Mouse (Mus musculus): Measurements from ENCODE around the gene Epb41l4b. TPM values are rescaled to one million over a fixed set of nuclear protein-coding genes. Genes with fewer than 3 reads are reported as not detected.

Gene Epb41l4b
- polyA plus RNA-seq, 1 experiment = 37.4 TPM

GRCm38 (mm10) chr4:57083653-57084052 lies 59.6 kb downstream of the Epb41l4b start:
- H3K27me3 ChIP-seq (ENCODE audit: control insufficient read depth, insufficient read depth, low read length) = no peaks in the 10 kb centered on the region
- TF ChIP-seq POLR2A (IDR thresholded peaks at IDR 0.05; ENCODE audit: borderline replicate concordance, insufficient read depth, low read length) = no peak
- TF ChIP-seq CTCF (IDR thresholded peaks at IDR 0.05; ENCODE audit: borderline replicate concordance, insufficient read depth, low read depth, low read length) = no peak
- H3K4me3 ChIP-seq (replicated peaks; ENCODE audit: insufficient read depth, low read depth, low read length) = no peak overlapping the region
- no peak for DNase-seq
- WGBS = 80% methylated on average over 11 of the region's 11 CpGs
- no peak overlapping the region for H3K27ac ChIP-seq (ENCODE audit: insufficient read depth, low read length)
- H3K4me1 ChIP-seq (ENCODE audit: control insufficient read depth, insufficient read depth, low read length) = peaks cover 36% of the 10 kb centered on the region

- H3K27me3 ChIP-seq (ENCODE audit: control insufficient read depth, insufficient read depth, low read length) = no peaks in the 10 kb centered on the region
- DNase-seq = peak; percentile 22 to 36
- H3K27ac ChIP-seq (ENCODE audit: insufficient read depth, low read length) = no peak overlapping the region
- H3K4me3 ChIP-seq (replicated peaks; ENCODE audit: insufficient read depth, low read depth, low read length) = no peak overlapping the region
- TF ChIP-seq CTCF (IDR thresholded peaks at IDR 0.05; ENCODE audit: borderline replicate concordance, insufficient read depth, low read depth, low read length) (no peak), POLR2A (IDR thresholded peaks at IDR 0.05; ENCODE audit: borderline replicate concordance, insufficient read depth, low read length) (no peak)
- WGBS = 55% methylated on average over 10 of the region's 10 CpGs
- H3K4me1 ChIP-seq (ENCODE audit: control insufficient read depth, insufficient read depth, low read length) = peaks cover 36% of the 10 kb centered on the region
Measured at GRCm38 (mm10) chr4:57082775-57083428, 60.3 kb downstream of the Epb41l4b start.

- TF ChIP-seq POLR2A (IDR thresholded peaks at IDR 0.05; ENCODE audit: borderline replicate concordance, insufficient read depth, low read length) (no peak), CTCF (IDR thresholded peaks at IDR 0.05; ENCODE audit: borderline replicate concordance, insufficient read depth, low read depth, low read length) (no peak)
- H3K4me1 ChIP-seq (ENCODE audit: control insufficient read depth, insufficient read depth, low read length) = peaks cover 36% of the 10 kb centered on the region
- H3K4me3 ChIP-seq (replicated peaks; ENCODE audit: insufficient read depth, low read depth, low read length) = no peak overlapping the region
- H3K27me3 ChIP-seq (ENCODE audit: control insufficient read depth, insufficient read depth, low read length) = no peaks in the 10 kb centered on the region
- WGBS = 28% methylated on average over 7 of the region's 7 CpGs
- no peak for DNase-seq
- H3K27ac ChIP-seq (ENCODE audit: insufficient read depth, low read length) = peak overlapping the region; percentile 57; the same call in 1 of the 2 replicates
Measured at GRCm38 (mm10) chr4:57081463-57081862, 61.8 kb downstream of the Epb41l4b start.

GRCm38 (mm10) chr4:57073843-57074242 lies 69.4 kb downstream of the Epb41l4b start:
- no peaks in the 10 kb centered on the region for H3K4me1 ChIP-seq (ENCODE audit: control insufficient read depth, insufficient read depth, low read length)
- DNase-seq = no peak
- 81% methylated on average over 7 of the region's 7 CpGs for WGBS
- no peak overlapping the region for H3K27ac ChIP-seq (ENCODE audit: insufficient read depth, low read length)
- TF ChIP-seq CTCF (IDR thresholded peaks at IDR 0.05; ENCODE audit: borderline replicate concordance, insufficient read depth, low read depth, low read length) (no peak), POLR2A (IDR thresholded peaks at IDR 0.05; ENCODE audit: borderline replicate concordance, insufficient read depth, low read length) (no peak)
- no peak overlapping the region for H3K4me3 ChIP-seq (replicated peaks; ENCODE audit: insufficient read depth, low read depth, low read length)
- no peaks in the 10 kb centered on the region for H3K27me3 ChIP-seq (ENCODE audit: control insufficient read depth, insufficient read depth, low read length)

- Histone ChIP-seq H3K27ac (ENCODE audit: insufficient read depth, low read length) (no peak overlapping the region), H3K27me3 (ENCODE audit: control insufficient read depth, insufficient read depth, low read length) (no peaks in the 10 kb centered on the region), H3K4me3 (replicated peaks; ENCODE audit: insufficient read depth, low read depth, low read length) (no peak overlapping the region), H3K4me1 (ENCODE audit: control insufficient read depth, insufficient read depth, low read length) (no peaks in the 10 kb centered on the region)
- 92% methylated on average over 14 of the region's 14 CpGs for WGBS
- no peak for TF ChIP-seq POLR2A (IDR thresholded peaks at IDR 0.05; ENCODE audit: borderline replicate concordance, insufficient read depth, low read length)
- no peak for TF ChIP-seq CTCF (IDR thresholded peaks at IDR 0.05; ENCODE audit: borderline replicate concordance, insufficient read depth, low read depth, low read length)
- DNase-seq = no peak
Measured at GRCm38 (mm10) chr4:57073174-57073573, 70.1 kb downstream of the Epb41l4b start.

- DNase-seq = no peak
- Histone ChIP-seq H3K27me3 (ENCODE audit: control insufficient read depth, insufficient read depth, low read length) (no peaks in the 10 kb centered on the region), H3K27ac (ENCODE audit: insufficient read depth, low read length) (no peak overlapping the region), H3K4me1 (ENCODE audit: control insufficient read depth, insufficient read depth, low read length) (no peaks in the 10 kb centered on the region; the same call in 1 of the 2 replicates), H3K4me3 (replicated peaks; ENCODE audit: insufficient read depth, low read depth, low read length) (no peak overlapping the region)
- no peak for TF ChIP-seq POLR2A (IDR thresholded peaks at IDR 0.05; ENCODE audit: borderline replicate concordance, insufficient read depth, low read length)
- no peak for TF ChIP-seq CTCF (IDR thresholded peaks at IDR 0.05; ENCODE audit: borderline replicate concordance, insufficient read depth, low read depth, low read length)
- 81% methylated on average over 6 of the region's 6 CpGs for WGBS
Measured at GRCm38 (mm10) chr4:57070640-57071039, 72.6 kb downstream of the Epb41l4b start.

GRCm38 (mm10) chr4:57068397-57068796 lies 74.8 kb downstream of the Epb41l4b start:
- Histone ChIP-seq H3K4me1 (ENCODE audit: control insufficient read depth, insufficient read depth, low read length) (peaks cover 7% of the 10 kb centered on the region), H3K27me3 (ENCODE audit: control insufficient read depth, insufficient read depth, low read length) (no peaks in the 10 kb centered on the region), H3K4me3 (replicated peaks; ENCODE audit: insufficient read depth, low read depth, low read length) (no peak overlapping the region), H3K27ac (ENCODE audit: insufficient read depth, low read length) (no peak overlapping the region)
- no peak for TF ChIP-seq CTCF (IDR thresholded peaks at IDR 0.05; ENCODE audit: borderline replicate concordance, insufficient read depth, low read depth, low read length)
- no peak for TF ChIP-seq POLR2A (IDR thresholded peaks at IDR 0.05; ENCODE audit: borderline replicate concordance, insufficient read depth, low read length)
- DNase-seq = no peak
- WGBS = 82% methylated on average over 7 of the region's 7 CpGs

- TF ChIP-seq POLR2A (IDR thresholded peaks at IDR 0.05; ENCODE audit: borderline replicate concordance, insufficient read depth, low read length) (no peak), CTCF (IDR thresholded peaks at IDR 0.05; ENCODE audit: borderline replicate concordance, insufficient read depth, low read depth, low read length) (no peak)
- 72% methylated on average over 5 of the region's 5 CpGs for WGBS
- H3K27ac ChIP-seq (ENCODE audit: insufficient read depth, low read length) = no peak overlapping the region
Measured at GRCm38 (mm10) chr4:57067801-57068200, 75.4 kb downstream of the Epb41l4b start.

More at GRCm38 (mm10) chr4:57067801-57068200, 75.4 kb downstream of the Epb41l4b start:
- no peak for DNase-seq
- no peak overlapping the region for H3K4me3 ChIP-seq (replicated peaks; ENCODE audit: insufficient read depth, low read depth, low read length)
- H3K4me1 ChIP-seq (ENCODE audit: control insufficient read depth, insufficient read depth, low read length) = peaks cover 7% of the 10 kb centered on the region
- no peaks in the 10 kb centered on the region for H3K27me3 ChIP-seq (ENCODE audit: control insufficient read depth, insufficient read depth, low read length)

Measured in cerebellum, adult 2 months (tissue).